Mouse (Mus musculus) liver, adult 2 months (tissue): ENCODE data around the gene Apbb2. TPM values are rescaled to one million over a fixed set of nuclear protein-coding genes. Genes with fewer than 3 reads are reported as not detected.
A peak's percentile ranks its signal among the peaks of the same experiment; 100 is the strongest.

Source experiments
- DNase-seq: peaks from one replicate; pipeline ENCODE4 v3.0.0-alpha.2; 2011; ENCODE audit warnings: low read depth, low spot score; ENCODE audit errors: extremely low read depth
- H3K27ac ChIP-seq: fragments of 200-500 bp; replicated peaks from 2 replicates; pipeline ENCODE4 v1.5.1; 2012; ENCODE audit warnings: low read depth, mild to moderate bottlenecking, control low read depth, inconsistent platforms, low read length; ENCODE audit not compliant: insufficient read depth
- H3K27me3 ChIP-seq: fragments of 200-500 bp; 2 replicates; pipeline ENCODE4 v1.6.1; 2012; ENCODE audit warnings: mild to moderate bottlenecking, moderate library complexity, low read length, inconsistent platforms; ENCODE audit not compliant: control insufficient read depth, insufficient read depth
- H3K36me3 ChIP-seq: fragments of 200-500 bp; 2 replicates; pipeline ENCODE4 v1.6.1; 2012; ENCODE audit warnings: low read length, inconsistent platforms; ENCODE audit not compliant: control insufficient read depth, insufficient read depth
- H3K4me1 ChIP-seq: fragments of 200-500 bp; 2 replicates; pipeline ENCODE4 v1.6.1; 2011; ENCODE audit warnings: low read length; ENCODE audit not compliant: control insufficient read depth, insufficient read depth
- H3K4me3 ChIP-seq: fragments of 200-500 bp; 2 replicates; pipeline ENCODE4 v1.5.1; 2011; ENCODE audit warnings: low read depth, mild to moderate bottlenecking, control low read depth, low read length, moderate library complexity; ENCODE audit not compliant: insufficient read depth
- H3K79me2 ChIP-seq: fragments of 200-500 bp; 2 replicates; pipeline ENCODE4 v1.6.1; 2012; ENCODE audit warnings: inconsistent platforms, mild to moderate bottlenecking, low read length, moderate library complexity; ENCODE audit not compliant: control insufficient read depth, insufficient read depth
- H3K9ac ChIP-seq: fragments of 200-500 bp; 2 replicates; pipeline ENCODE4 v1.6.1; 2012; ENCODE audit warnings: low read depth, mild to moderate bottlenecking, control low read depth, inconsistent platforms, low read length
- CTCF ChIP-seq: fragments of 200-500 bp; IDR thresholded peaks from 2 replicates; pipeline ENCODE4 v1.5.1; 2011; ENCODE audit warnings: low read depth, low read length, control low read depth
- POLR2A ChIP-seq: fragments of 200-500 bp; IDR thresholded peaks from 2 replicates; pipeline ENCODE4 v1.6.1; 2011; ENCODE audit warnings: low read length, control low read depth; ENCODE audit not compliant: insufficient read depth; ENCODE audit errors: extremely low read depth
- WGBS: fragments of 180-500 bp; shearing (Covaris S2); methylation state at CpG from one replicate; pipeline ENCODE4 v1.1.7; 2018; 5-methylcytosine and 5-hydroxymethylcytosine counted together
- polyA plus RNA-seq: library from polyadenylated mRNA; depleted of rRNA; stranded (reverse); fragments of >200 nt; gene quantifications from 2 replicates; pipeline ENCODE4 v1.2.3, GENCODE M21; 2012
- total RNA-seq: library from RNA; depleted of rRNA; stranded (reverse); fragments of >200 nt; gene quantifications from 2 replicates; pipeline ENCODE4 v1.2.3, GENCODE M21; 2014

Gene Apbb2
- total and polyA plus RNA-seq, 2 experiments, result 1.4 to 5.3 TPM

- peak; percentile 82 for DNase-seq
- Histone ChIP-seq H3K4me1 (peaks cover 6% of the 10 kb centered on the region; the same call in 1 of the 2 replicates), H3K79me2 (peaks cover 3% of the 10 kb centered on the region; the same call in 1 of the 2 replicates), H3K9ac (no peak overlapping the region), H3K27ac (no peak overlapping the region), H3K4me3 (no peak overlapping the region), H3K27me3 (no peaks in the 10 kb centered on the region), H3K36me3 (no peaks in the 10 kb centered on the region)
- TF ChIP-seq CTCF (no peak), POLR2A (no peak)
- WGBS, result 39% methylated on average over 4 of the region's 4 CpGs
Observed at GRCm38 (mm10) chr5:66435158-66435557, 183.4 kb downstream of the Apbb2 start.

DNA sequence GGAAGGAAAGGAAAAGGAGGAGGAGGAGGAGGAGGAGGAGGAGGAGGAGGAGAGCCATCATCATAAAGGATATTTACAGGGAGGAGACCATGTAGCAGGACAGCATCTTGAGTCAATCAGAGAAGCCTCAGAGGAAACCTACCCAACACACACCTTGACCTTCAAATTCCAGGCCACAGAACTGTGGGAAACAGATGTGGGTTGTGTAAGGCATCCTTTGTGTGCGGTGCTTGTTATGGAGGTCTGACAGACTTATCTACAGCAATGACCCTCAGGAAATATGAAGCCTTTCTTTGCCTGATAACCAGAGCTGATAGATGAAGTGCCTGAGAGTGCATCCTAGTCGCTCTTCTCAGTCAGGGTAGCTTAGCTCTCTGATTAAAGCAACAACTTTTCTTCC is 189.5 kb downstream of the Apbb2 start:
- H3K27ac ChIP-seq, result no peak overlapping the region
- no peak overlapping the region for H3K4me3 ChIP-seq
- no peaks in the 10 kb centered on the region; the same call in 1 of the 2 replicates for H3K4me1 ChIP-seq
- H3K79me2 ChIP-seq, result no peaks in the 10 kb centered on the region; the same call in 1 of the 2 replicates
- WGBS, result 85% methylated on average over 2 of the region's 2 CpGs
- no peak for DNase-seq
- TF ChIP-seq CTCF (no peak), POLR2A (no peak)
- H3K27me3 ChIP-seq, result no peaks in the 10 kb centered on the region
- H3K9ac ChIP-seq, result no peak overlapping the region
- H3K36me3 ChIP-seq, result no peaks in the 10 kb centered on the region

DNA sequence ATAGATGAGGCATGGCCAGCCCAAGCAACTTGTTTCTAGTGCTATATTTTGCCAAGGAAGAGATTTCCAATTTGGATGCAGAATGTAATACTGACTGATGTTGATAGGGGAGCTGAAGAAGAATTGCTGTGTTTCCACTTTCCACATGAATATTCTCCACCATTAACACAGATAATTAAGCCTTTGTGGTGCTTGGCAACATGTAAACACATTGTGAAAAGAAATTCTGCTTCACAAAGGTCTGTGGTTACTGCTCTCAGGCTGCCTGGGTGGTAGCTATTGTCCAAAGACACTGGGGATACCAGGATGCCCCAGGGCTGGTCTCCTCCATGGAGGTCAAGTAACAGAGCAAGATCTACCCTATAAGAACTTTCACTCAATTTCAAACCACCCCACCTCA is 190.5 kb downstream of the Apbb2 start:
- no peak for TF ChIP-seq POLR2A
- TF ChIP-seq CTCF, result no peak
- no peaks in the 10 kb centered on the region; the same call in 1 of the 2 replicates for H3K4me1 ChIP-seq
- H3K27ac ChIP-seq, result no peak overlapping the region
- no peaks in the 10 kb centered on the region for H3K27me3 ChIP-seq
- no peak overlapping the region for H3K4me3 ChIP-seq
- DNase-seq, result no peak
- no peaks in the 10 kb centered on the region for H3K36me3 ChIP-seq
- no peaks in the 10 kb centered on the region; the same call in 1 of the 2 replicates for H3K79me2 ChIP-seq
- no peak overlapping the region for H3K9ac ChIP-seq

DNA sequence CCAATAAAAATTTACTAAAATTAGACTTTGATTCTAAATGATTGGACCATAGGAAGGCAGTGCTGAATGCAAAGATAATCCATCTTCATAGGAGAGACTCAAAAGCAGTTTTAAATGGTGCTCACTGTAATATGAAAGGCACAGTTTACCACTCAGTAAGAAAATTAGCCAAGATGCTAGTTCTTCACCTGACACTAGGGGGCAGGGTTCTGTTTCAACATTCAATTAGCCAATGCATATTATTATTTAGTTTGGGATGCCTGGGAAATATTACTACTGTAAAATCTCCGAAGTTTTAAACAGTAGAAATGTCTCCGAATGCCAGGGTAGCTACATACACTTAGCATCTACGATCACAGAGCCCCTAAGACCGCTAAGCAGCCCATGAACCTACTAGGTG is 194.7 kb downstream of the Apbb2 start:
- Histone ChIP-seq H3K79me2 (no peaks in the 10 kb centered on the region; the same call in 1 of the 2 replicates), H3K9ac (no peak overlapping the region), H3K27me3 (no peaks in the 10 kb centered on the region), H3K36me3 (no peaks in the 10 kb centered on the region), H3K4me1 (no peaks in the 10 kb centered on the region), H3K4me3 (no peak overlapping the region), H3K27ac (no peak overlapping the region)
- TF ChIP-seq POLR2A, result no peak
- TF ChIP-seq CTCF, result peak; percentile 32
- DNase-seq, result peak; percentile 21
- WGBS, result 65% methylated on average over 4 of the region's 4 CpGs

DNA sequence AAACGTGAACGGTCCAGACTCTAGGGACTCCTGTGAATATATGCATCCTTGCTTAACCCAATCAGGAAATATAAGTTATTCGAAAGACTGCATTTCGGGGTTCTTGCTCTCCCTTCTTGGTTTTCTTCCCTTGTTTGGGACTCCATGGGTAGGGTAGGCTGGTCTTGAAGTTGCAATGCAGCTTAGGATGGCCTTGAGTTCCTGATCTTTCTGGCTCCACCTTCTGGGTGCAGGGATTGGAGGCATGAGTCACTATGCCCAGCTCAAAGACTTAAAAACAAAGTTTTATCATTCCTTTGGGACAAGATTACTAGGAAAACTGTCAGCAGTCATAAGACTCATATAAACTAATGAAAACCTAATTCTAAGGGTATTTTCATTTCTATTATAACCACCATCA is 195.1 kb downstream of the Apbb2 start:
- TF ChIP-seq CTCF (no peak), POLR2A (no peak)
- DNase-seq, result no peak
- no peaks in the 10 kb centered on the region for H3K36me3 ChIP-seq
- H3K27ac ChIP-seq, result no peak overlapping the region
- no peaks in the 10 kb centered on the region for H3K27me3 ChIP-seq
- no peaks in the 10 kb centered on the region; the same call in 1 of the 2 replicates for H3K79me2 ChIP-seq
- H3K9ac ChIP-seq, result no peak overlapping the region
- no peak overlapping the region for H3K4me3 ChIP-seq
- H3K4me1 ChIP-seq, result no peaks in the 10 kb centered on the region
- WGBS, result 98% methylated on average over 4 of the region's 4 CpGs

GRCm38 (mm10) chr5:66421954-66422353 is 196.6 kb downstream of the Apbb2 start:
- TF ChIP-seq CTCF (no peak), POLR2A (no peak)
- Histone ChIP-seq H3K27me3 (no peaks in the 10 kb centered on the region), H3K36me3 (no peaks in the 10 kb centered on the region), H3K79me2 (no peaks in the 10 kb centered on the region; the same call in 1 of the 2 replicates), H3K9ac (no peak overlapping the region), H3K4me1 (no peaks in the 10 kb centered on the region), H3K4me3 (no peak overlapping the region), H3K27ac (no peak overlapping the region)
- peak; percentile 55 for DNase-seq
- 39% methylated on average over 4 of the region's 4 CpGs for WGBS
